Mouse (Mus musculus): ENCODE measurements around the gene Matk.

Gene Matk

DNA sequence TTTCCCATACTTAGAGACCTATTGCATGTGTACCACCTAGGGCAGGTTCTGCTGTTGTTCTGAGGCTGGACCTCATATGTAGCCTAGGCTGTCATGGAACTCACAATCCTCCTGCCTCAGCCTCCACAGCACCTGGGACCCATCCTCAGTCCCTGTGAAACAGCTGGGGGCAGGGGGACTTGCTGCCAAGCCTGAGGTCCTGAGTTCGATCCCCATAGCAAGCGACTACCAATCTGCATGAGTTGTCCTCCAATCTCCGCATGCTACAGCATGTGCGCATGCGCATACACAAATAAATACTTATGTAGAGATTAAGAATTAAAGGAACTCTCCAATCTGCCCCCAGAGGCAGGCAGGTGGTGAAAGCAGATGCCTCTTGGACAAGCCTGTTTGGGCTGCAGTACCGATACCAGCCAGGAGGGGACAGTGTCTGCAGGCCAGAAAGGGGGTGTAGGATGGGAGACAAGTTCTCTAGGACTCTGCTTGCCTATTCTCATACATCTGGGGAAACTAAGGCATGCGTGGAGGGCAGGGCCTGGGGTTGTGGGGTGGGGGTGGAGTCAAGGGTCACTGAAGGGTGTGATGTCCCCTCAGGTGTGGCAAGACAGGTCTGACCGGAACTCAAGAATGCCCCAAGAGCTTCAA, 34.9 kb downstream of the Matk start:
- peak; percentile 66 for DNase-seq (ENCODE audit: low spot score)

DNA sequence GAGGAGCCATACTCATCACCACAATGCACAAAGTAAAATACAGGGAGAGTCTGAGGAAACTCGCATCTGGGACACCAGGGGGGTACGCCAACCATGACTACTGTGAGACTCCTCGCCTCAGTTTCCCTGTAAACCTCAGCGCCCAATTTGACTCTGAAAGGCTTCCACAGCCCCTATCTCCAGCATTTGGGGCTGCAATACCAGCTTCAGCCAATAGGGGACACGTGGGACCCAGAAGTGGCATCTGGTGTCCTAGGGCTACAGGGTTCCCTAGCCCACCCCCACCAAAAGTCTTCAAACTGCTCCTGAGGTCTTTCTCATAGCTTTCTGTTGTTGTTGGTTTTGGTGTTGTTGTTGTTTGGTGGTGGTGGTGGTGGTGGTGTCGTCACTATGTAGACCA, 35.9 kb downstream of the Matk start:
- DNase-seq (ENCODE audit: low spot score), result no peak

DNA sequence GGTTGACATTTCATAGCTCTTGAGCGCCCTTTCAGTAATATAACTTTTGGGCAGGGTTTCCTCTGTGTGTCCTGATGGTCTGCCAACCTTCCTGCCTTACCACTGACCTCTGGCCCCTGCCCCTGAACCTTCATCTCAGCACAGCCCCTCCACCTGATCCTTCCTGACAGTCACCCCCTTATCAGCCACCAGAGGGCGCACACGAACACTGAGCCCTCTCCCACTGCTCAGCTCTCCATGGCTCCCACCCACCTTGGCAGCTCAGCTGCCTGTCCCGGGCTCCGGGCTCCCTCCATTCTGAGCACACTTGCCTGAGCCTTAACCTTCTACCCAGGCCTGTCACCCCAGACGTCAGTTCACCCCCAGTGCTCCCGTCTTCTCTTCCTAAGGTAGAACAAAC, 36.5 kb downstream of the Matk start:
- peak; percentile 56 for DNase-seq (ENCODE audit: low spot score)

DNA sequence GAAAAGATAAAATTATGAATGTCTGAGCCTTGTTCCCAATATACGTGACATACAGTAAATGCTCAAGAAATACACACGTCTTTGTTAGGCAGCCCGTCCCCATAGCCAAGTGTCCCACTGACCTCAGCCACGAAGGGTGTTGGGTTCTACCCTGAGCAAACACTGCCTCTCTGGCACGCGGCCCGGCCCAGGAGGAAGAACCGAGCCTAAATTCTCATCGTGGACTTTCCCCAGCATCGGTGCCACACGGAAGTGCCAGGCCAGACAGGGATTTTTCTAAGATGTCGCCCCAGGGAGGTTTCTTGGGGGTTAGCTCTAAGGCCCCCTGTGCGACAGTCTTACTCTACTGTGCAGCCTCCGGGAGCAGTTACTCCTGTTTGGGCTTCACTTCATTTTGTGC, 37.1 kb downstream of the Matk start:
- no peak for DNase-seq (ENCODE audit: low spot score)

DNA sequence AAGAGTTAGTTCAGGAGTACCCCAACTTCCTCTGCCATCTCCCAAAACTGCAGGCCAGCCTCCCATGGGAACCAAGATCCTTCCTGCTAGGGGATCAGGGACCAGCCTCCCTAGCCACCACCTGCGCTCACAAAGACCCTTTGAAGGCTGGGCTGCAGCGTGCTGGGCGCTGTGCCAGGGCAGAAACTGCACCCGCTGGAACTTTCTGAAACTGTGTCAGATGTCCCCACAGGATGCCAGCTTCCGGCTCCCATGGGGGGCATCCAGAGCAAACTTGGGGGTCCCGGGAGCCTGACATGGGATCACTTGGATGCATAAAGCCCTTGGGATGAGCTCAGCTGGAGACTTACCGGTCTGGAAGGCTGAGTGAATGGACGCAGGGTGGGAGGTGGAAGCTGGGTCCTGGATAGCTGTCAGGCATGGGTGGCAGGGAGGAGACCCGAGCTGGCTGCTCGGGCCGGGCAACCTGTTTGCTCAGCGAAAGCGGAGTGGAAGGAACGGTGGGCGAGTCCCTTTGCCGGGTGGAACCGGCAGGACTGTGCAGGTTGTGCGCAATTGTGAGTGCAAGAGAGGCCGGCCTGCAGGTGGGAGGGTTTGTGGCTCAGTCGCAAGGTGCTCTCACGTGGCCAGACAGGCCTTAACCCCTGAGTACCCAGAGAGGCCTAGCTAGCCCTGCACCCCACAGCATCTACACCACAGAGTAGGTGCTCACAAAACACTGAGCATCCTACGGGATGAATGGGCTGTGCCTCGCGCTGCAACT, 38.1 kb downstream of the Matk start:
- DNase-seq (ENCODE audit: low spot score), result no peak

DNA sequence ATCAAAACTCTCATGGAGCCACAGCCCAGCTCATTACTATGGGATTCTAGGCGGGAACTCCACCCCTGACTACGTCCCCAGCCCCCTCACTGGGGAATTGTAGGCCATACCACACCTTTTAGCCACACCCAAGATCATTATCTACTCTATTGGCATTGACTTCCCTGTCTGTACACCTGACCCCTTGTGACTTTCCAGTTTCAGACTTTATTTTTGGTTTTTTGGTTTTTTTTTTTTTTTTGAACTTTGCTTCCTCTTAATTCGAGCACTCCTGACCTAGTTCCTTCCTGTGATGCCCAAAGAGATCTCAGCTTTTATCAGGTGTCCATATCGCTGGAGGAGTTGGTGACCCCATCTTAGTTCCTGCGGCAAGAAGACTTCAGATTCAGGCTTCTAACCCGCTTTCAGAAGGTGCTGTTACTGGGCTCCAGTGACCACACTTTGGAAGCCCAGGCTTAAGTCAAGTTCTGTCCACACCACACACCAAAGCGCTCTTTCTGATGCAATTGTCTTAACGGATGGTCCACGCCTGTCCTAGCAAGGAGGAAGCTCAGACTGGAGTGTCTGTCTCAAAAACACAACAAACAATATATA, 38.9 kb downstream of the Matk start, which contains the start of gene Tjp3:
TSS of gene Tjp3 (minus strand) at position 71 of the 594 bp plus-strand sequence.
- DNase-seq (ENCODE audit: low spot score), result no peak

DNA sequence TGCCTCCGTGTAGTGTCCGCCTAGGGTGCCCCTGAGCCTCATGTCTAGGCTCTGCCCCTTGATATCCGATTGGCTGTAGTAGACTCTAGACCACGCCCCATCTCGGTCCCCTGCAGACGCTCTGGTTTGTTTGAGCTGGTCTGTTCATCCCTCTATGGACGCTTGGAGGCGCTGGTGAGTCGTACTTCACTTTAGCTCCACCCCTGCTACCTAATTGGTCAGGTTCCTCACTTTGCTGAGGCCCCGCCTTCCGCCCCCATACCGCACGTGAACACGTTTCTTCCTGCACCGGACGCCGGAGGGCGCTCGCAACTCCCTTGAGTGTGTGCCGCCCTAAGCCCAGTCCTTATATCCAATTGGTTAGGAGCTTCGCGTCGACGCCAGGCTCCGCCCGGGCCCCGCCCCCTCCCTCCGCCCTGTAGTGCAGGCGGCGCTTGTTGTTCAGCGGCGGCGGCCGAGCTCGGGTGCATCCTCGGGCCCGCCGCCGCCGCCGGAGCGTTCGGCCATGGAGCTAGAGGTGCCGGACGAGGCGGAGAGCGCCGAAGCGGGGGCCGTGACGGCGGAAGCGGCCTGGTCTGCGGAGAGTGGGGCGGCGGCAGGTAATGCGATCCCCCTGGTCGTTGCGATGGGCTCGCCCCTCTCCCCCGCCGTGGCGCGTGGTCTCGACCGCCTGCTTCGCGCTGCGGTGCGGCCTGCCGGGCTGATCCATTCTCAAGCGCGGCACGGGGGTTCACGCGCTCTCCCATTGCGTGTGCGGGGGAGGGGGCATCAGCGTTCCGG, 40.0 kb downstream of the Matk start, which contains the start of gene Pip5k1c:
TSS of gene Pip5k1c (plus strand) at position 410 of the 780 bp plus-strand sequence.
- peak; percentile 97 for DNase-seq (ENCODE audit: low spot score)

DNA sequence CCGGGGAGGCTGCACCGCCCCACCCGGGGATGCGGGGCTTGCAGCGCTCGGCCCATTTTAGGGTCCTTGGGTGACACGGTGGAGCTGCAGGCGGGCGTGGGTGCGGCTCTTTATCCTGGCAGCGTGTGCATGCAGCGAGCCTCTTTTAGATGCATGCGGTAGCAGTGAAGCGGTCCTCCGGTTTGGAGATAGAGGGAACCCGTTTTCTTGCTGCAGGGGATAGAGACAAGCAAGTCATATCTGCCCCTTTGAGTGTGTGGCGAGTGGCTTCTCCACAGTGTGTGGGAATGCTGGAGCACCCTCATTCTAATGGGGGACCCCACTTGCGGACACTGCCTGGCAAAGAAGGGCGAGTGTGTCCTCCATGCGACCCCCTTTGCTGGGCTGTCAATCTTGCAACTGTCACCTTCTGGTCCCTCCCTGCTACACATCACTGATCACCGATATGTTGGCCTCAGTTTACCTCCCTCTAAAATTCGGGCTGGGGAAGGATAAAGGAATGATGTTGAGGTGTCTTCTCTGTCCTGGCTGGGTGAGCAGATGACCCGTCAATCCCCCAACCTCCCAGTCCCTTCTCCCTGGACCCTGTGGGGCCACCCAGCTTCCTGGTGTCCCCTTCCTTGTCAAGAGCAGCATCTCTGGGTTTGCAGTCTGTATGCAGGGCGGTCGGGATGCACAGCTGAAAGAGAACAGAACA, 40.7 kb downstream of the Matk start:
- DNase-seq (ENCODE audit: low spot score), result no peak

DNA sequence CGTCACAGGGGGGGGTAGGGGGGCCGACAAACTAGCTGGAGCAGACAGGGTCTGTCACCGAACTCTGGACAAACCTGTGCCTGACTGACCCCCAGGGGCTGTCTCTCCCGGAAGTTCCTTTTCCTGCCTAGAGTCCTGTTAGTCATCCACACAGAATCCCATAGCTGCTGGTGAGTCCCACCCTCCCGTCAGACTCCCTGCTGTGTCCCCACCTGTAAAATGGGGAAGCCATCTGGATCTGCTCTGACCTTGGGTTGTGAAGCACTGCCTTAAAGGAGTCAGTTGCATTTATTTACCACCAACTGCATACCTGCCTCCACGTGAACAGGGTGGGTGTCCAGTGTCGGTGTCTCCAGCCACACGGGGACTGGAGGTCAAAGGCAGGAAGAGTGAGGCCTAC, 41.7 kb downstream of the Matk start:
- no peak for DNase-seq (ENCODE audit: low spot score)

DNA sequence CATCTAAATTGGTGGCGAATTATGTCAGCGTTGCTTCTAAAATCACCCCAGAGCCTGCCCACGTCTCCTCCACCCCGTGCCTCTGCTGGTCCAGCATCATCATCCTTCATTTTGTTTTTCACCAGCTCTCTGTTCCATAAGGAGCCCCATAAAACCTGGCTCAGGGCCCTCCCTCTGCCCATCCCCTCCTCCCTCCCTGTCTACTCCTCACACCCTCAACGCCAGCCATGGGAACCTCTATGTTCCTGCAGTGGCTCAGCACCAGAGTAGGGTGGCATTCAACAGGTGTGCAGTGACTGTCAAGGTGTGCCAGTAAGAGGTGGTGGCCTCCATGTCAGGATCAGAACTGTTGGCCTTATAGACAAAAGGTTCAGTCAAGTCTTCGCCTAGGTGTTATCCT, 42.5 kb downstream of the Matk start:
- DNase-seq (ENCODE audit: low spot score), result no peak

DNA sequence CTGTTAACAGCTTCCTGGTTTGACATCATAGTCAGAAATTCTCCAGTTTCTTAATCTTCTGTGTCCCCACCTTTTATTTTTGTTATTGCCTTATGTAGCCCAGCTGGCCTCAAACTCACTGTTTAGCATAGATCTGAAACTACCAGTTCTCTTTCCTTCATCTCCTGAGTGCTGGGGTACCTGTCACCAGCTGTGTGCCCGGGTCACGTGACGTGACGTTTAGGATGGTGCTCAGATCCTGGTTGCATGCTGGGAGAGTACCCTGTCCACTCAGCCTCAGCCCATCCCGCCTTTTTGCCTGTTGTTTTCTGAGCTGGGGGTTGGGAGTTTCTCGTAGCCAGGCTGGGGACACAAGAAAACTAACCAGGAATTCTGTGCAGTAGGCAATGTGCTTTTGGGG, 44.5 kb downstream of the Matk start:
- DNase-seq (ENCODE audit: low spot score), result no peak

DNA sequence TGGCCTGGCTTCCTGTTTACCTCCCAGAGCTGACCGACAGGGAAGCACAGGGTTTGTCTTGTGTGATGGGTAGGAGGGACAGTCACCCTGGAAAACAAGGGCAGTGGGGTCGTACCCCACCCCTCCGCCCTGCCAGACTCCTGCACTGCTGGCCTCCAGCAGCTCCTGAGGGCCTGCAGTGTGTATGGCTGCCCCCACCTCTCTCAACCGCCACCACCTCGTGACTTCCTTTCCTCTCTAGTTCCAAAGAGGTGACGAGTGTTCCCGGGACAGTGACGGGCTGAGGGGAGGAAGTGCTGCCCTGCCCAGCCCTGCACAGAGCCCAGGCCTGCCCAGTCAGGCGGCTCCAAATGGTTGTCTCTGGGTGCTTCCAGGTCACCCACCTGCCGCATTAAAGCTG, 45.1 kb downstream of the Matk start:
- no peak for DNase-seq (ENCODE audit: low spot score)

DNA sequence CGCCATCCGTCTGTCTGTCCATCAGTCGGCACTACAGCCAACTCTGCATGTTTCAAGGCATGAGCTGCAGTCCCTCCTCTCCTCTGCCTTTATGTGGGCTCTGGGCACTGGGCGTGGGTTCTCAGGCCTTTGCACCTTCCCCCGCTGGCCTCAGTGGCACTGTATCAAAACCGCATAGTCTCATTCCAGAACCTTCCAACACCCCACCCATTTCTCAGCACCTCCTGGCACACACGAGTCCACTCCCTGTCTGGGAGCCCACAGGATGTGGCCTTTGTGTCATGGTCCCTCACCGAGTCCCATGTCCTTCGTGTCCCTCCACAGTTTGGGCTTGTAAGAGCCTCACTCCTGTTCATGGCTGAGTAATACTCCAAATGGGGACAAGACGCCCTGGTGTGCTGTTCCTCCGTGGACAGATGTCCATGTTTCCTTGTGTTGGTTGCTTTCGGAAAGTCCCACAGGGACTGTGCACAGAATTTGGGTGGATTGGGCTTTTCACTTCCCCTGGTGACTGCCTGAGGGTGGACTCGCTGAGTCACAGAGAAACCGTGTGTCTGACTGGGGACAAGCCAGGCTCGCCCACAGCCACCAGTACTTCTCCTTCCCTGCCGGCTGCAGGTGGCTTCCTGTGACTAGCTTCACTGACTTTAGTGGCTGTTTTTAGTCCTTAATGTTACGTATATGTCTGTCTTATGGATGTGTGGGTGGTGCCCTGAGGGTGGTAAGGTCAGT, 45.8 kb downstream of the Matk start:
- no peak for DNase-seq (ENCODE audit: low spot score)

DNA sequence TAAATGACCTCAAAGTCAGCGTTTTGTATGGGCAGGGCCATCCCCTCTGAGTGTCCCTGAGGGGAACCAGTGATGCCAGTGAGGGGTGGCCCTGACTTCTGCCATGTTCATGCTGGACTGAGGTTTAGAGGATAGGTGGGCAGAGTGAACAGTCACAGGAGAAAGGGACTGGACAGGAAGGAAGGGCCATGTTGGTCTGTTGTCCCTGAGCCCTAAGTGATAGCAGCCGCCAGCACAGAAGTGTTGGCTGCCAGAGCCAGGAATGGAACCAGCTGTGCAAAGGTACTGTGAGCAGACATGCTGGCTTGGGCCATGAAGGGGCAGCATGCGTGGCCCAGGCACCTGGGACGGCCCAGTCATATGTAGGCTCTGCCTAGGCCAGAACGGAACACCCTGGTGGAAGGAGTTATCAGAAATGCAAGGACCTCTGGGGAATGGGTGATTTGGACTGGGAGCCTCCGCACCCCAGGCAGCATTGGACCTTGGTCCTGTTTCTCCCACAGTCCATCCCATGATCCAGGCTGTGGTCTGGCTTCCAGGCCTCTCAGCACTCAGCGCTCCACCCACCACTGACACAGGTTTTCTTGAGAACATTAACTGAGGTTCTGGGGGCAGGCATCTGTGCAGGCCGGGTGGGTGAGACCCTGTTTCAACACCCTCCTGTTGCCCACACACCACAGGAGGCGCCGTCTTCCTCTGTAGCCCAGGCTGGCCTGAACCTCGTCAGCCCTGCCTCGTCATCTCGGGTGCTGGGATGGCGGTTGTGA, 47.0 kb downstream of the Matk start:
- no peak for DNase-seq (ENCODE audit: low spot score)

DNA sequence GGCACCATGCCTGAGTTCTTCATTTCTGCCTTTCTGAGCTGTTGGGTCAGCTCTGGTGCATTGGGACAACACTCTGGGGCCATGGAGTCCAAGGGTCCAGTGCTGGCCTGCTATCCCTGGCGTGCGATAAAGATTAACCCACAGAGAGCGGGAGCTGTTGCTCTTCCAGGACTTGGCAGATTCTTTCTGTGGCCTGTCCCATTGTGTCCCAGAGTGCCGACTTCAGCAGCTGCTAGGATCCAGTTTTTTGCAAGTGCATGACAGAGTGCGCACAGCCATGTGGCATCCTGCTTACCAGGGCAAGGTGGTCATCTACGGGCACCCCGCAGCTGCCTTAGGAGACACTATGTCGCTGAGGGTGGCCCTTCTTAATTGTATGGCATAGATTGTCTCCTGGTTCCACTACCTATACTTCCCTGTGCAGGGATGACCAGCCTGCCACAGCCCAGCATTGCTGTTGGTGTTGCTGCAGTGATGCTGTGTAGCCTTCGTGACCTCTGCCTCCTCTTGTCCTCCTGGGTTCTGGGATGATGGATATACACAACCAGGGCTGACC, 47.7 kb downstream of the Matk start:
- DNase-seq (ENCODE audit: low spot score), result no peak

DNA sequence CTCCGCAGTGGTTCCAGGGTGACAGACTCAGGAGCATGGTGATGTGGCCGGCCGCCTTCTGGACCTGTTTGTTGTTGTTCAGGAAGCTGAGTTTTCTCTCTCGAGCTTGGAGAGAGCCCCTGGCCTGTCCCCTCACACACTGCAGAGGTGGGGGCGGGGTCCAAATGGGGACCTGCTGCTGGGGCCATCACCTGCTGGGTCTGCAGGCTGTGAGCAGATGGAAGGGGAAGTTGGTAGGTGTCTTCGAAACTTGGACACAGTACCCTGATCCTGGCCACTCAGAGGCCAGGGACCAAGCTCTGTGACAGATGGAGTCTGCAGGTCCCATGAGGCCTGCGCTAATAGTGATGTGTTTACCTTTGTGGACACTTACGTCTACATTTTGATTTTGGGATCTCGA, 48.6 kb downstream of the Matk start:
- DNase-seq (ENCODE audit: low spot score), result no peak

DNA sequence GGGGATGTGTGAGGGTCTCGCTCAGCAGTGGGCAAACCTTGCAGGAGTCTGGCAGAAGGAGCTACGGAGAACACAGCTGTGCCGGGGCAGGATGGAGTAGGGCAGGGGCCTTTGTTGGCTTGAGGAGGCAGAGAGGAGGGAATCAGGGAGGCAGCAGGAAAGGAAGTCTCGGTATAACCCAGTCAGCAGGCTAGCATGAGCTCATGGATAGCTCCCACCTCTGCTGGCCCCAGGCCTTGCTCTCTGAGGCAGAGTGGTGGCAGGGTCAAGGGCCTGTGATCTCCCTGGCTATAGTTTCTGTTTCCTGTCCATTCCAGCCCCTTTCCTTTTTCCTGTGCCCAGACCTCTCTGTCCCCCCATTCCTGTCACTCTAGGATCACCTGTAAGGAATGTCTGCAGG, 49.6 kb downstream of the Matk start:
- no peak for DNase-seq (ENCODE audit: low spot score)

DNA sequence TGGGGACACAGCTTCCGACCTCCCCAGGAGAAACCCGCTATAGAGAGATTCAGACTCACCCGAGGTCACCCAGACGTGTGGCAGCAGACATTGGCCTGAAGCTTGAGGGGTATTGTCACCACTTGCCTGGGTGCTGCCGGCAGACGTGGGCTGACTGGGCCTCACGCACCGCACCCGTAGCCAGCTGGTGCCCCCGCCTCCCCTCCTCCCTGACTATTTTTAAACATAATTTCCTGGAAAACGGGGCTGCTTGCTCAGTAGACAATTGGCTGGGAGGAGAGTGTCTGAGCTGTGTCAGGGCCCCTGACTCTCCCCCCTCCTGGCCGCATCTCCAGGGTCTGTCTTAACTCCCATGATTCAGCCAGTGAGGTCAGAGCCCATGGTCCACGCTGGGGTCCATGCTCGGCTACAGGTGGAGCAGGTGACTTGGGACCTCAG, 50.1 kb downstream of the Matk start:
- DNase-seq (ENCODE audit: low spot score), result no peak

DNA sequence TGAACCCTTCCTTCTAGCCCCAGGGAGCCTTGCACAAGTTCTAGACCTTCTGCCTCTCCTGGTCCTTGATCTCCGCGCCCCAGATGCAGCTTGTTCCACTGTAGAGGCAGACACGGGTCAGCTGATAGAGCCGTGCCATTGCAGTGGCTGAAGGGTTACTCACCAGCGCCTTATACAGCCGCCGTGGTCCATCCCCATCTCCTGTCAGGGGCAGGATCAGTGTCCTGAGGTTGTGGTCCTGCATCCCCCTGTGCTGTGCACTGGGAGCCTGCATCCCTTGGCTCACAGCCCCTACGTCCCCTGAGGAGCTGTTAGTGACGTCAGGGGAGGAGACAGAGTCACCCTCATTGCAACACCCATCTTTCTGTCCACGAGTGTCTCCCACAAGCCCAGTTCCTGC, 50.5 kb downstream of the Matk start:
- DNase-seq (ENCODE audit: low spot score), result no peak

DNA sequence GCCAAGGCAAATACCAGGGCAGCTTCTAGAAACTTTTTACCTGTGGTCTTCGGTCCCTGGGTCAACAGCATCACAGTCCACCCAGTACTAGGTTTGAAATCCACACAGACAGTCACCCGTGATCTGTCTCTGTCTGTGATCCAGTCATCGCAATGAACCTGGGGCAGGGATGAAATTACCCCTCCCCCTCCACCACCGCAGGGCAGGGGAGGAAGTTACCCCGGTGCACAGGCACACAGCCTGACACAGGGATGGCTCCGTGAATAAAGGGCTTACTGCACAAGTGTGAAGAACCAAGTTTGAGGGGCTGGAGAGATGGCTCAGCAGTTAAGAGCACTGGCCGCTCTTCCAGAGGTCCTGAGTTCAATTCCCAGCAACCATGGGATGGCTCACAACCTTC, 51.0 kb downstream of the Matk start:
- no peak for DNase-seq (ENCODE audit: low spot score)

Measured in ovary, postnatal 14 days (tissue).